Mouse (Mus musculus) kidney, embryonic 14.5 days (tissue): ENCODE measurements around the gene Abhd12. TPM values are rescaled to one million over a fixed set of nuclear protein-coding genes. Genes with fewer than 3 reads are reported as not detected.

Experiments used
- ATAC-seq: fragments of 200-750 bp; cut with Nextera tagmentation; 2 replicates; pipeline ENCODE4 v1.8.0; 2017; ENCODE audit warnings: moderate number of reproducible peaks, mild to moderate bottlenecking, moderate TSS enrichment, moderate library complexity; ENCODE audit not compliant: low FRiP score, low TSS enrichment
- H3K27ac ChIP-seq: fragments of 300-500 bp; sonication (generic); 2 replicates; pipeline ENCODE4 v1.5.1; 2014; ENCODE audit warnings: low read depth, mild to moderate bottlenecking, low read length, moderate library complexity, mixed read lengths
- H3K27me3 ChIP-seq: fragments of 300-500 bp; sonication (generic); 2 replicates; pipeline ENCODE4 v1.6.1; 2014; ENCODE audit warnings: mild to moderate bottlenecking, low read length; ENCODE audit not compliant: control insufficient read depth, insufficient read depth
- H3K36me3 ChIP-seq: fragments of 300-500 bp; sonication (generic); 2 replicates; pipeline ENCODE4 v1.6.1; 2014; ENCODE audit warnings: low read length, mixed read lengths; ENCODE audit not compliant: control insufficient read depth, insufficient read depth
- H3K4me1 ChIP-seq: fragments of 300-500 bp; sonication (generic); 2 replicates; pipeline ENCODE4 v1.6.1; 2014; ENCODE audit warnings: low read length, mixed read lengths; ENCODE audit not compliant: control insufficient read depth, insufficient read depth
- H3K4me2 ChIP-seq: fragments of 300-500 bp; sonication (generic); replicated peaks from 2 replicates; pipeline ENCODE4 v1.6.1; 2014; ENCODE audit warnings: low read depth, mild to moderate bottlenecking, low read length
- H3K4me3 ChIP-seq: fragments of 300-500 bp; sonication (generic); 2 replicates; pipeline ENCODE4 v1.5.1; 2014; ENCODE audit warnings: mild to moderate bottlenecking, low read length
- H3K9ac ChIP-seq: fragments of 300-500 bp; sonication (generic); 2 replicates; pipeline ENCODE4 v1.6.1; 2014; ENCODE audit warnings: low read depth, mild to moderate bottlenecking, low read length, moderate library complexity
- H3K9me3 ChIP-seq: fragments of 300-500 bp; sonication (generic); 2 replicates; pipeline ENCODE4 v1.6.1; 2016; ENCODE audit warnings: low read length; ENCODE audit not compliant: control insufficient read depth
- WGBS: fragments of 180-500 bp; shearing (Covaris S2); extraction: QIAGEN DNeasy Blood & Tissue Kit; methylation state at CpG from one replicate; pipeline ENCODE4 v1.1.7; 2014; 5-methylcytosine and 5-hydroxymethylcytosine counted together
- polyA plus RNA-seq: library from polyadenylated mRNA; unstranded; fragments of >200 nt; fragmentation: Nextera tagmentation; extraction: Ambion mirVana; gene quantifications from 2 replicates; pipeline ENCODE4 v1.2.1, GENCODE M21; 2014

Abhd12 gene
- polyA plus RNA-seq, 1 experiment from 2014 or later = 72.0 TPM

GRCm38 (mm10) chr2:150933482-150933881, 28.9 kb upstream of the Abhd12 start:
- H3K36me3 ChIP-seq = peaks cover 58% of the 10 kb centered on the region
- no peak overlapping the region for H3K9ac ChIP-seq
- H3K27me3 ChIP-seq = no peaks in the 10 kb centered on the region
- 87% methylated on average over 19 of the region's 19 CpGs for WGBS
- H3K4me2 ChIP-seq = no peak overlapping the region
- no peaks in the 10 kb centered on the region for H3K9me3 ChIP-seq
- ATAC-seq = 0 out of 2 replicates have a peak, but pooled peaks have one; percentile 20
- no peak overlapping the region for H3K27ac ChIP-seq
- no peaks in the 10 kb centered on the region for H3K4me1 ChIP-seq
- no peak overlapping the region for H3K4me3 ChIP-seq

DNA sequence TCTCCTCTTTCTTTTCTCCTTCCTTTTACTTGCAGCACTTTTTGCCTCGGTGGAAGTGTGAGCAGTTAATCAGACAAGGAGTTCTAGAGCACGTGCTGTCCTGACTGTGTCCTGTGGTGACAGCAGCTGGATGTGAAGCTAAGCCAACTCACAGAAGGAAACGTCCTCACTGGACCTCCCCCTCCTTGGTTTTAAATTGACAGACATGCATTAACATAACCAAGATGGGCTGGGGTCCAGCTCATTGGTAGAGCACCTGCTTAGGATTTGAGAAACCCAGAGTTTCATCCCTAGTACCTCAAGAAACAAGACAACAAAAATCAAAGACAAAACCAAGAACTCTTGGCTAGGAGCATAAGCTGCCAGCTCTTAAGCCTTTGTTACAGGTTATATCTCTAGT, 26.3 kb upstream of the Abhd12 start:
- ATAC-seq = no peak
- H3K4me1 ChIP-seq = no peaks in the 10 kb centered on the region
- H3K27me3 ChIP-seq = no peaks in the 10 kb centered on the region
- H3K27ac ChIP-seq = no peak overlapping the region
- H3K4me3 ChIP-seq = no peak overlapping the region
- H3K36me3 ChIP-seq = peaks cover 57% of the 10 kb centered on the region
- WGBS = 73% methylated on average over 3 of the region's 3 CpGs
- H3K4me2 ChIP-seq = no peak overlapping the region
- no peaks in the 10 kb centered on the region for H3K9me3 ChIP-seq
- H3K9ac ChIP-seq = no peak overlapping the region

- WGBS = 78% methylated on average over 6 of the region's 6 CpGs
- H3K9ac ChIP-seq = no peak overlapping the region
- no peak overlapping the region for H3K4me3 ChIP-seq
- H3K27me3 ChIP-seq = no peaks in the 10 kb centered on the region
- ATAC-seq = no peak
- peaks cover 44% of the 10 kb centered on the region; the same call in 1 of the 2 replicates for H3K36me3 ChIP-seq
- H3K27ac ChIP-seq = no peak overlapping the region
- no peak overlapping the region for H3K4me2 ChIP-seq
- H3K9me3 ChIP-seq = no peaks in the 10 kb centered on the region
- no peaks in the 10 kb centered on the region for H3K4me1 ChIP-seq
Observed at GRCm38 (mm10) chr2:150929156-150929555, 24.6 kb upstream of the Abhd12 start.

GRCm38 (mm10) chr2:150927038-150927720, 22.6 kb upstream of the Abhd12 start:
- WGBS = 83% methylated on average over 11 of the region's 11 CpGs
- H3K36me3 ChIP-seq = peaks cover 50% of the 10 kb centered on the region; the same call in 1 of the 2 replicates

DNA sequence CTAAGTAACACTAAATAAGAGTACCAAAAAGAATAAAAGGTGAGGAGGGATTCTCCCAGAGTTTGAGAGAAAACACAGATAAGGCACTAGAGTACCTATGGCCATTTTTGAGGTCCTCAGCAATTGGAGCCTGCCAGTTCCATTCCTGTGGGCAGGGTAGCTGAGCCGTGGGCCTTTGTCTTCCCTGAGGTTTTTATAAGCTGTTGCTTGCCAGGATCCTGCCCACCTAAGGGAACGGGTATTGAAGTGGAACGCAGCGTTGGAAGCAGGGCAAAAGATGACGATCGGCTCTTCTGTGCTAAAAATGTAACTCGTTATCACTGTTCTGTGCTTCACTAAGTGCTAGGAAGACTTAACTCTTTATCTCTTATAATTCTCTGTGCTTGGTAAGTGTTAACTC, 19.0 kb upstream of the Abhd12 start:
- Histone ChIP-seq H3K9ac (no peak overlapping the region), H3K27me3 (no peaks in the 10 kb centered on the region), H3K4me3 (no peak overlapping the region), H3K4me2 (no peak overlapping the region), H3K36me3 (peaks cover 38% of the 10 kb centered on the region; the same call in 1 of the 2 replicates), H3K4me1 (no peaks in the 10 kb centered on the region), H3K27ac (no peak overlapping the region), H3K9me3 (no peaks in the 10 kb centered on the region)
- WGBS = 85% methylated on average over 7 of the region's 7 CpGs
- no peak for ATAC-seq

More at GRCm38 (mm10) chr2:150927038-150927720, 22.6 kb upstream of the Abhd12 start:
- Histone ChIP-seq H3K27me3 (no peaks in the 10 kb centered on the region), H3K4me2 (no peak overlapping the region), H3K4me3 (no peak overlapping the region), H3K9me3 (no peaks in the 10 kb centered on the region), H3K27ac (no peak overlapping the region), H3K9ac (no peak overlapping the region), H3K4me1 (no peaks in the 10 kb centered on the region)
- no peak for ATAC-seq

GRCm38 (mm10) chr2:150923026-150923425, 18.5 kb upstream of the Abhd12 start:
- no peak overlapping the region for H3K4me3 ChIP-seq
- no peak overlapping the region for H3K27ac ChIP-seq
- peaks cover 39% of the 10 kb centered on the region; the same call in 1 of the 2 replicates for H3K36me3 ChIP-seq
- no peak for ATAC-seq
- H3K9me3 ChIP-seq = no peaks in the 10 kb centered on the region
- H3K4me1 ChIP-seq = no peaks in the 10 kb centered on the region
- 98% methylated on average over 3 of the region's 3 CpGs for WGBS
- H3K4me2 ChIP-seq = no peak overlapping the region
- no peak overlapping the region for H3K9ac ChIP-seq
- H3K27me3 ChIP-seq = no peaks in the 10 kb centered on the region

GRCm38 (mm10) chr2:150922165-150922564, 17.6 kb upstream of the Abhd12 start:
- Histone ChIP-seq H3K27me3 (no peaks in the 10 kb centered on the region), H3K27ac (no peak overlapping the region), H3K9me3 (no peaks in the 10 kb centered on the region), H3K36me3 (peaks cover 37% of the 10 kb centered on the region; the same call in 1 of the 2 replicates), H3K4me1 (no peaks in the 10 kb centered on the region), H3K4me2 (no peak overlapping the region), H3K9ac (no peak overlapping the region), H3K4me3 (no peak overlapping the region)
- 97% methylated on average over 4 of the region's 4 CpGs for WGBS
- ATAC-seq = no peak

- no peak overlapping the region for H3K27ac ChIP-seq
- 94% methylated on average over 6 of the region's 6 CpGs for WGBS
- peaks cover 36% of the 10 kb centered on the region; the same call in 1 of the 2 replicates for H3K36me3 ChIP-seq
- no peak overlapping the region for H3K9ac ChIP-seq
- no peaks in the 10 kb centered on the region for H3K4me1 ChIP-seq
- H3K4me3 ChIP-seq = no peak overlapping the region
- no peaks in the 10 kb centered on the region for H3K9me3 ChIP-seq
- H3K27me3 ChIP-seq = no peaks in the 10 kb centered on the region
- no peak for ATAC-seq
- no peak overlapping the region for H3K4me2 ChIP-seq
Observed at GRCm38 (mm10) chr2:150921697-150922096, 17.2 kb upstream of the Abhd12 start.

DNA sequence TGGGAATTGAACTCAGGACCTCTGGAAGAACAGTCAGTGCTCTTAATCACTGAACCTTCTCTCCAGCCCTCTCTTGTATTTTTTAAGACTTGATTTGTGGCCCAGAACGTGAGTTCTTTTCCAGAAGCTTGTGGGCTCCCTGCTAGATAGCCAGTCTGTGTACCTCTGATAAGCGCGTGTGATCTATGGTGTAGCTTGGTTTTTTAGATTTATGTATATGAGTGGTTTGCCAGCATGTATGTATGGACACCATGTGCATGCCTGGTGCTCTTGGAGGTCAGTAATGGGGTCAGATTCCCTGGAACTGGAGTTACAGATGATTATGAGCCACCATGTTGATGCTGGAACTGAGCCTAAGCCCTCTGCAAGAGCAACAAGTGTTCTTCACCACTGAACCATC, 16.0 kb upstream of the Abhd12 start:
- H3K4me3 ChIP-seq = no peak overlapping the region
- no peaks in the 10 kb centered on the region for H3K27me3 ChIP-seq
- no peaks in the 10 kb centered on the region for H3K4me1 ChIP-seq
- H3K4me2 ChIP-seq = no peak overlapping the region
- no peaks in the 10 kb centered on the region for H3K9me3 ChIP-seq
- no peak overlapping the region for H3K9ac ChIP-seq
- peaks cover 35% of the 10 kb centered on the region; the same call in 1 of the 2 replicates for H3K36me3 ChIP-seq
- H3K27ac ChIP-seq = no peak overlapping the region
- WGBS = 83% methylated on average over 3 of the region's 3 CpGs
- no peak for ATAC-seq
